Mouse (Mus musculus) ES-Bruce4 (cell line): ENCODE measurements around the gene Myl12a.

Experiments
- CTCF ChIP-seq: IDR thresholded peaks from one replicate; pipeline ENCODE4 v1.8.1; 2011; ENCODE audit warnings: low read depth, low read length
- POLR2A ChIP-seq: IDR thresholded peaks from one replicate; pipeline ENCODE4 v1.8.1; 2011; ENCODE audit warnings: low read length; ENCODE audit not compliant: insufficient read depth

DNA sequence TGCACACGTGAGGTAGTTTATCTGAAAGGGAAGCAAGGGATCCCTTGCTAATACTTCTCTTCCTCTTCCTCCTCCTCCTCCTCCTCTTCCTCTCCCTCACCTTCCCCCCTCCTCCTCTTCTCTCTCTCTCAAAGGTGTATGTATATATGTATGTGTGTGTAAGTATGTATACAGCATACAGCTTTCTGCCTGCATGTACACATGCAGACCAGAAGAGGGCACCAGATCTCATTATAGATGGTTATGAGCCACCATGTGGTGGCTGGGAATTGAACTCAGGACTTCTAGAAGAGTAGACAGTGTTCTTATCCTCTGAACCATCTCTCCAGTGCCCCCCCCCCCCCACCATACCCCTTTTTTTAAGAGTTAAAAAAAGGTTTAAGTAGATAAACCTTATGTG lies 40.0 kb upstream of the Myl12a start:
- TF ChIP-seq CTCF: no peak
- no peak for TF ChIP-seq POLR2A
